Comparison of ENCODE assay signal across 12 mouse cellular contexts in the genomic region with DNA sequence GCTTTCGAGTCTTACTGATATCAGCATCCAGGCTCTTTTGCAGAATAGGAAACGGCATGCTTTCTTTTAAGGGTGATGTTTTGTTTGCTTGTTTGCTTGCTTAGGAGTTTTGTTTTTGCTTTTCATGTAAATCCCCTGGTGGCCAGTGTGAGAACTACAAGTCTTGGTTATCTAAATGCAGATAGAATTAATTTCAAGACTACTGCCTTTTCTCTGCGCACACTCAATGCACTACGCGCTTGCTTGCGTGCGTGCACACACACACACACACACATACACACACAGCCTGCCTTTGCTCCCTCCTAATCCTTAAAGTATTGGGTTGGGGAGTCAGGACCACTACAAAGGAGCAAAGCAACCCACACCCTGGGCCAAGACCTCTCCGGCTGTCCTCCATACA.
A peak's percentile ranks its signal among the peaks of the same experiment; 100 is the strongest.
DNase-seq lines count a peak whose midpoint lies in the region; ATAC-seq and TF ChIP-seq lines count a peak whose summit lies in the region.
"Had no signal": no experiment of that assay in that cellular context is flagged by ENCODE, and none has a peak within 500 bp of the region (broad histone marks: within the 10 kb centered on the region; RNA-seq: fewer than 3 reads in every experiment).

No protein-coding gene starts in this region.

- H3K4me3 ChIP-seq in MEL (ENCODE audit: control insufficient read depth in 1 of 2, insufficient read depth in 1 of 2, low read depth in 2 of 2, low read length in 2 of 2): no peak overlapping the region
- H3K4me3 ChIP-seq in forebrain, embryonic 15.5 days: no peak overlapping the region
- H3K4me3 ChIP-seq: erythroblast, embryonic 14.5 days; midbrain, embryonic 10.5 days; stomach, embryonic 15.5 days had no signal

- no peaks in the 10 kb centered on the region for H3K79me2 ChIP-seq in MEL (ENCODE audit: control insufficient read depth, insufficient read depth, low read length, poor library complexity)

- DNase-seq in cerebellum, adult 9-10 months: peak; percentile 27
- DNase-seq in cerebellum, adult 11 months: no peak
- peak; percentile 27 for DNase-seq in left cerebral cortex, postnatal 4 days
- DNase-seq in left cerebral cortex, postnatal 25 days (ENCODE audit: low spot score in 2 of 2): no peak
- peak; percentile 15 for DNase-seq in MEL (ENCODE audit: low read depth, low spot score)
- peak; percentile 33 for DNase-seq in kidney, postnatal 14 days
- no peak for DNase-seq in spleen, postnatal 14 days (ENCODE audit: low spot score in 2 of 2)

- no peaks in the 10 kb centered on the region for H3K4me1 ChIP-seq in MEL (ENCODE audit: control insufficient read depth in 1 of 2, insufficient read depth in 2 of 2, low read length in 2 of 2)
- peaks cover 25% of the 10 kb centered on the region for H3K4me1 ChIP-seq in forebrain, embryonic 15.5 days

- WGBS in forebrain, embryonic 15.5 days: 85% methylated on average over 8 of the region's 8 CpGs

- no peaks in the 10 kb centered on the region for H3K36me3 ChIP-seq in MEL (ENCODE audit: control insufficient read depth in 1 of 2, insufficient read depth in 2 of 2, low read length in 2 of 2)
- H3K36me3 ChIP-seq in forebrain, embryonic 15.5 days: peaks cover 5% of the 10 kb centered on the region; the same call in 1 of the 2 replicates
- H3K36me3 ChIP-seq: G1E; stomach, embryonic 15.5 days had no signal

- no peak overlapping the region for H3K27ac ChIP-seq in MEL (ENCODE audit: control insufficient read depth, low read depth, low read length)
- H3K27ac ChIP-seq in forebrain, embryonic 15.5 days (replicated peaks): no peak overlapping the region
- H3K27ac ChIP-seq: midbrain, embryonic 10.5 days; stomach, embryonic 15.5 days had no signal

- no peak overlapping the region for H3K4me2 ChIP-seq in forebrain, embryonic 15.5 days (replicated peaks)
- H3K4me2 ChIP-seq: stomach, embryonic 15.5 days had no signal

- no peak for TF ChIP-seq EP300 in MEL (IDR thresholded peaks at IDR 0.05; ENCODE audit: low read depth in 1 of 2, low read length in 2 of 2)

- ATAC-seq in forebrain, embryonic 15.5 days (replicated peaks): no peak

- no peaks in the 10 kb centered on the region for H3K9me3 ChIP-seq in MEL (replicated peaks; ENCODE audit: insufficient read depth, low read length)
- H3K9me3 ChIP-seq in forebrain, embryonic 15.5 days: no peaks in the 10 kb centered on the region
- H3K9me3 ChIP-seq: midbrain, embryonic 10.5 days; stomach, embryonic 15.5 days had no signal

- no peak overlapping the region for H3K9ac ChIP-seq in MEL (ENCODE audit: control insufficient read depth, low read depth, low read length, poor library complexity, severe bottlenecking)
- H3K9ac ChIP-seq in forebrain, embryonic 15.5 days (replicated peaks): no peak overlapping the region
- H3K9ac ChIP-seq: stomach, embryonic 15.5 days had no signal

- no peaks in the 10 kb centered on the region for H3K27me3 ChIP-seq in MEL (ENCODE audit: control insufficient read depth in 1 of 2, insufficient read depth in 2 of 2, low read length in 2 of 2)
- H3K27me3 ChIP-seq in forebrain, embryonic 15.5 days: no peaks in the 10 kb centered on the region
- H3K27me3 ChIP-seq: stomach, embryonic 15.5 days had no signal

- no peak for TF ChIP-seq RAD21 in MEL (IDR thresholded peaks at IDR 0.05; ENCODE audit: low read depth, low read length)

- intact Hi-C loops in left cerebral cortex, postnatal 4 days (cut with DNase I): no loop called here
- intact Hi-C loops in left cerebral cortex, postnatal 25 days (cut with DNase I): no loop called here

- no peak for TF ChIP-seq POLR2A in MEL (IDR thresholded peaks at IDR 0.05; ENCODE audit: control insufficient read depth in 1 of 2, insufficient read depth in 1 of 2, low read depth in 1 of 2, low read length in 2 of 2, poor library complexity in 1 of 2)

- TF ChIP-seq CTCF in MEL (IDR thresholded peaks at IDR 0.05 in 2 of 3, conservative IDR thresholded peaks at IDR 0.05 in 1 of 3; ENCODE audit: control insufficient read depth in 1 of 3, insufficient read depth in 1 of 3, low read depth in 2 of 3, low read length in 3 of 3, poor library complexity in 1 of 3, severe bottlenecking in 1 of 3): peak in 2 of 3 experiments; percentile 14 to 37; a peak in 3 of 6 replicates

TF ChIP-seq in MEL, 35 proteins besides CTCF, POLR2A, EP300 and RAD21:
- TF ChIP-seq ETS1 (IDR thresholded peaks at IDR 0.05; ENCODE audit: low read depth, low read length) (no peak), JUND (IDR thresholded peaks at IDR 0.05; ENCODE audit: low read depth, low read length) (no peak), ZMIZ1 (IDR thresholded peaks at IDR 0.05; ENCODE audit: low read depth, low read length) (no peak)
TF ChIP-seq in MEL: peak in this region for 0.

Comparison
In these comparisons a context has a peak if more than half of its experiments do, and no peak if none do; other contexts are left out.
1. DNase-seq: peak in cerebellum, adult 9-10 months (single experiment), left cerebral cortex, postnatal 4 days (single experiment), MEL (single experiment) and kidney, postnatal 14 days (single experiment); none in cerebellum, adult 11 months (single experiment), left cerebral cortex, postnatal 25 days (0 of 2) and spleen, postnatal 14 days (0 of 2).